1 mouse cellular context compared by ENCODE assay signal in the genomic region with DNA sequence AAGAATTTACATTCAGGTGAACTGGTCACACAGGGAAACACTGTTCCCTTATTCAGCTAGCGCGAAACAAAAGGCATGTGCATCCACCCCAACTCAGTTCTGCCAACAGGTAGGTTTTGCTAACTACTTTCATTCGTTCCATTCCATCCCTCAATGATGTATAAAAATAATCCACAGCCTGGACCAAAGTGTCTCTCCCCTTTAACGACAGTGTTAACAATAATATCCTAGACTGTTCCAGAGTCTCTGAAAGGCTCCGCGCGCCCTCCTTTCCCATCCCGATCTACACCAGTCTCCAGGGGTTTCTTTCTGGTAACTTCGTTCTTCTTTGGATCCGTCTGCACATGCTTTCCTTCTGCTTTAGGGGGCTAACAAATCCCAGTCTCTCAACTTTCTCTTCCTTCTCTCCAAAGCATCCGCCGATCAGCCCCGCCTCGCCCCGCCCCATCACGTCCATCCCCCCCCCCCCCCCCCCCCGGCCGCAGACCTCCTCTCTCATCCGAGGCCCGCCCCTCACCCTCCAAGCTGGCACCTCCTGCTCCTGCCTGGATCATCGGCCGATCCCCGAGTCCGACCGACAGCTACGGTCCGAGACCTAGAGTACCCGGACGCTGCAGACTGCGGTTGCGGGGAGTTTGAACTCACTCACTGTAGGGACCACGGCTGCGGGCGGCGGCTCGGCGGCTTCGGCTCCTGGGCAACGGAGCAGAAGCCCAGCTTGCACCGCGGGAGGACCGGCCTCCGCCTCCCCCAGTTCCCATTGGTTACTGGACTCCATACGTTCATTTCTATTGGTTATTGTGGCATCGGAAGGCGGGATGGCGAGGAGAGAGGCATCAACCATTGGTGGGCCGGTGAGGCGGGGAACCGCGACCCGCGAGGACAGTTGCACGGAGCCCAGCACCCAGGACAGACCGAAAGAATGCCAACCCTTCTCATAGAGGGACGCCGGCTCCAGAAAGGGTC.
TF ChIP-seq lines count a peak whose summit lies in the region.

A gene (minus strand): TSS at position 736 of the 966 bp plus-strand sequence.

TF ChIP-seq in C2C12, 6 proteins besides CTCF, POLR2A, EP300 and RAD21 (continued from another document):
- no peak for TF ChIP-seq CEBPB (IDR thresholded peaks at IDR 0.05; ENCODE audit: low read depth)
TF ChIP-seq in C2C12: peak in this region for 0.
